Mouse (Mus musculus): ENCODE data around the gene Trpm3.

The Trpm3 gene

GRCm38 (mm10) chr19:22987914-22988313 lies 849.1 kb downstream of the Trpm3 start:
- no peak for TF ChIP-seq GATA4 (IDR thresholded peaks at IDR 0.05; ENCODE audit: insufficient replicate concordance, low read length)

- TF ChIP-seq GATA4 (IDR thresholded peaks at IDR 0.05; ENCODE audit: insufficient replicate concordance, low read length), result no peak
Measured at GRCm38 (mm10) chr19:22993946-22994345, 855.1 kb downstream of the Trpm3 start.

DNA sequence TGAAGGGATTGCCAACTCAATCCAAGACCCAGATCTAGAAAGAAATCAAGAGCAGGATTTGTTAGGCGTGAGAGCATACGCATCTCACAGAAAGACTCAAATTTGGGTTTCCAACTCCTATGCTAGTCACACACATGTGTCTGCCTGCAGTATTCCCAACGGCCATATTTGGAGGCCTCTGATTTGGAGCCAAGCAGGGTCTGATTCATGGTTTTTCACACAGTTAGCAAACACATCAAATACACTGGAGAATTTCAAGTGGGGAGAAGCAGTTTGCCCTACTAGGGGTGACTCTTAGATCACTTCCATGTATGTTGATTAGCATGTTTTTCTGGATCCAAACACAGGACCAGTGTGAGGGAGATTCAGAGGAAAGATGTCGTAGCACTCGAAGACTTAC lies 855.7 kb downstream of the Trpm3 start:
- no peak for TF ChIP-seq GATA4 (IDR thresholded peaks at IDR 0.05; ENCODE audit: insufficient replicate concordance, low read length)

DNA sequence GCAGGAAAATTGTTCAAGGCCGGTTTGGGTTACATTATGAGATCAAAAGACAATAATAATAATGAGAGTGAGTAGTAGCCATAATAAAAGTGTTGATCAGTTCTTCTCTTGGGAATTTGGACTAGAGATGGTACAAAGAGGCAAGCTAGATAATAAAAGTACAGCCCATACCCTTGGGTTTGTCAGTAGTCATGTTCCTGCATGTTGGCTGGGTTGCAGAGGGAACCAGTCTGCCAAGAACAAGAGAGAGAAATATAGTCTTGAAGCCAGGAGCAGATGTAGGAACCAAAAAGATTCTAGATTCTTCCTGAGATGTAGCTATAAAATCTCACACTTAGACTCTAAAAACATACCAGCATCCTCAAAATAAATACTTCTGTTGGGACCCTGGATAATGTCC lies 861.4 kb downstream of the Trpm3 start:
- no peak for TF ChIP-seq GATA4 (IDR thresholded peaks at IDR 0.05; ENCODE audit: insufficient replicate concordance, low read length)

GRCm38 (mm10) chr19:23003861-23004260 lies 865.0 kb downstream of the Trpm3 start:
- TF ChIP-seq GATA4 (IDR thresholded peaks at IDR 0.05; ENCODE audit: insufficient replicate concordance, low read length), result no peak

- TF ChIP-seq GATA4 (IDR thresholded peaks at IDR 0.05; ENCODE audit: insufficient replicate concordance, low read length), result no peak
Measured at GRCm38 (mm10) chr19:23005851-23006250, 867.0 kb downstream of the Trpm3 start.

- TF ChIP-seq GATA4 (IDR thresholded peaks at IDR 0.05; ENCODE audit: insufficient replicate concordance, low read length), result no peak
Measured at GRCm38 (mm10) chr19:23006517-23007273, 867.8 kb downstream of the Trpm3 start.

DNA sequence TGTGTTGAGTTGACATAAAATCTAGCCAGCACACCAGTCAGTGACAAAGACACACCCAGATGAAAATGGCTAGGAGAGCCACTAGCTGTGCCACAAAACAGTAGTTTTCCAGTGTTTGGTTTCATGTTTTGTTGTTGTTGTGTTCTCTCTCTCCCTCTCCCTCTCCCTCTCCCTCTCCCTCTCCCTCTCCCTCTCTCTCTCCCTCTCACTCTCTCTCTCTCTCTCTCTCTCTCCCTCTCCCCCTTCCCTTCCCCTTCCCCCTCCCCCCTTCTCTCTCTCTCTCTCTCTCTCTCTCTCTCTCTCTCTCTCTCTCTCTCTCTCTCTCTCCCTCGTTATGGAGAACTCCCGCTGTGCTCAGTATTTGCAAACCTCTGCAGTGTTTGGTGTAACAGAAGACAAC lies 874.8 kb downstream of the Trpm3 start:
- TF ChIP-seq GATA4 (IDR thresholded peaks at IDR 0.05; ENCODE audit: insufficient replicate concordance, low read length), result no peak

- TF ChIP-seq GATA4 (IDR thresholded peaks at IDR 0.05; ENCODE audit: insufficient replicate concordance, low read length), result no peak
Measured at GRCm38 (mm10) chr19:23015516-23015915, 876.7 kb downstream of the Trpm3 start.

GRCm38 (mm10) chr19:23018186-23018727 lies 879.4 kb downstream of the Trpm3 start:
- no peak for TF ChIP-seq GATA4 (IDR thresholded peaks at IDR 0.05; ENCODE audit: insufficient replicate concordance, low read length)

DNA sequence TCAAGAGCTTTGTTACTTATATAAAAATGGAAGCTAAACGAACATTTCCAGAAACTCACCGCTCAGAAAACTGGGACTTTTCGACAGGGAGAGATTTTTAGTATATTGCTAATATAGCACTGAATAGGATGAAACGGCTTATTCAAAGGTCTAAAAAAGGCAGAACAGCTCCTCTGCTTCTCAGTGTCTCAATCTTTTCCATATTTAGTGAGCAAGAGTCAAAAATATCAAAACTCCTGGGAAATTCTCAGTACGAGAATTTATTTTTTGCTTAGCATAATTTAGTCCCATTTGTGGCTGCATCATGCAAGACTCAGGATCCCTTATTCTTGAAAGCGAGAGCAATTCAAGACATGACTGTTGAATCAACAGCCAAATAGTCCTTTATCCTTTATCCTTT lies 884.1 kb downstream of the Trpm3 start:
- TF ChIP-seq GATA4 (IDR thresholded peaks at IDR 0.05; ENCODE audit: insufficient replicate concordance, low read length), result no peak

DNA sequence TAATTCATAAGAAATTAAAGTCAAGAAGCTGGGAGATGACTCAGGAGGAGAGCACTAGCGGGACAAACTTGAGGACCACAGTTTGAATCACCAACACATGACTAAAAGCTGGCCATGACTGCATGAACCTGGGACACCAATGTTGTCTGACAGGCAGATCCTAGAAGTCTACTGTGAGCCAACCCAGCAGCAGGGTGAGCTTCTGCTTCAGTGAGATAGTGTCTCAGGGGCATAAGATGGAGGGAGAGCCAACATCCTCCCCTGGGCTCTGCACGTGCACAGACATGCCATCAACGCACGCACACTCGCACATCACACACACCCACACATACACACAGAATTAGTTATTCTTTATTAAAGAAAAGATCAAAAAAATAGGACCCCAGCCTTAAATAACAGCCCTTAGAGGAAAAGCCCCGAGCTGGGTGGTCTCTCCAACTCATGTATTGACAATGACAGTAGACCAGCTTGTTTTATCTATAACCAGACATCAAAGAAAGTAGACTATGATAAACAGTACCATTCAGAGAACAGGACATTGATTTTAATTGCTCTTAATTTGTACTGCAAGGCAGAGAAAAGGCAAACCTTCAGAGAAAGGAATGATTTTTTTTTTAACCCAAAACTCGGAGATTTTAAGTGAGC lies 884.6 kb downstream of the Trpm3 start:
- TF ChIP-seq GATA4 (IDR thresholded peaks at IDR 0.05; ENCODE audit: insufficient replicate concordance, low read length), result no peak

- no peak for TF ChIP-seq GATA4 (IDR thresholded peaks at IDR 0.05; ENCODE audit: insufficient replicate concordance, low read length)
Measured at GRCm38 (mm10) chr19:23024821-23025220, 886.0 kb downstream of the Trpm3 start.

DNA sequence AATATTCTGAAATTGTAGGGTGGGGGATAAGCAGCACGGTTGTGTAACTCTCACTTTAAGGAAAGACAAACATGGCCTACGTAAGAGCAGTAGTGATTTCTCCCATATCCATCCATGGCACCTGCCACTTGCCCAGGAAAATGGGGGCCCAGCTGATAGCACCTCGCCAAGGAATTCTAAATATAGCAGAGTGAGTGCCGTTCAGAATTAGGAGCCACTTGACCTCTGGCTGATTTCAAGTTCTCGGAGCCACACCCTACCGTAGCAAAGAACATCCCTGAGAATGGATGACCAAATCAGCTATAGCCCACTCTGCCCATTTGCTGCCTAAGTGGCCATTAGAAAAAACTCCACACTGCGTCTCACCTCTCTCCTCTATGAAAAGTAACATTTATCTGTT lies 887.6 kb downstream of the Trpm3 start:
- no peak for TF ChIP-seq GATA4 (IDR thresholded peaks at IDR 0.05; ENCODE audit: insufficient replicate concordance, low read length)

GRCm38 (mm10) chr19:23028283-23028682 lies 889.4 kb downstream of the Trpm3 start:
- TF ChIP-seq GATA4 (IDR thresholded peaks at IDR 0.05; ENCODE audit: insufficient replicate concordance, low read length), result no peak; the same call in 1 of the 2 replicates

GRCm38 (mm10) chr19:23034117-23034516 lies 895.3 kb downstream of the Trpm3 start:
- TF ChIP-seq GATA4 (IDR thresholded peaks at IDR 0.05; ENCODE audit: insufficient replicate concordance, low read length), result no peak

Measured in liver, adult (tissue).